Comparison of ENCODE assay signal across 17 mouse cellular contexts in the genomic region with DNA sequence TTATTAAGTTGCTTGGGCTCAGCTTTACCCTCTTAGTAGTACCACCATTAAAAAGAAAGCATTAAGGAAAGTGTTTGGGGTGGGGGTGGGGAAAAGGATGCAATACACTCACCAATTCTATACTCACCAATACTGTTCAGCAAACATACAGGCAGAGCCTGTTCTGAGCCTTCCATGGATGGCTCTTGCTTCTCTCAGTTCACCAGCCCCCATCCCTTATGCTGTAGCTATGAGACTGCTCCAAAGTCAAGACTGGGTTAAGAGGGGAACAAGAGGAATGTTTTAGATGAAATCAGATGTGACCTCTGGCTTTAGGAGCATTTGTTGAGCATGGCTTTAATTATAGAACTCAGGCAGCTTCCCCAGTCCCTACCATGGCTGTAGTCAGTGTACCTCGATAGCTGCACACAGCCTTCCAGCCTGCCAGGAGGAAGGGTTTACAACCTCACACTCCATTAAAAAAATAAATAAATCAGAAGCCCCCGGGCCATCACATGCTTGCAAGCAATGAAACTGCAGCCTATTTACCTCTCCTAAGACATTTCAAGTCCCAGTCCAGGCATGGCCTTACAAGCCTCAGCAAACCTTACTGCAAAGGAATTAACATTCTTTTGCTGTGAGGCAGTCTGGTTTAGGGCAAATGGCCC.
A peak's percentile ranks its signal among the peaks of the same experiment; 100 is the strongest.
DNase-seq lines count a peak whose midpoint lies in the region; ATAC-seq and TF ChIP-seq lines count a peak whose summit lies in the region.
"Had no signal": no experiment of that assay in that cellular context is flagged by ENCODE, and none has a peak within 500 bp of the region (broad histone marks: within the 10 kb centered on the region; RNA-seq: fewer than 3 reads in every experiment).

No protein-coding gene starts in this region.

- no peak for ATAC-seq in kidney, postnatal 0 days (replicated peaks; ENCODE audit: low FRiP score, low read depth)
- ATAC-seq in neural tube, embryonic 13.5 days (ENCODE audit: low read depth) = peak; percentile 43; the same call in 1 of the 2 replicates
- ATAC-seq in intestine, postnatal 0 days = no peak
- ATAC-seq: hindbrain, embryonic 16.5 days; midbrain, embryonic 15.5 days had no signal

- H3K27me3 ChIP-seq in kidney, postnatal 0 days (ENCODE audit: insufficient read depth, low read length) = no peaks in the 10 kb centered on the region
- no peaks in the 10 kb centered on the region for H3K27me3 ChIP-seq in neural tube, embryonic 13.5 days
- H3K27me3 ChIP-seq in intestine, postnatal 0 days (replicated peaks; ENCODE audit: control insufficient read depth, insufficient read depth, low read length) = no peaks in the 10 kb centered on the region
- H3K27me3 ChIP-seq: CH12.LX; midbrain, embryonic 15.5 days had no signal

- intact Hi-C loops in left cerebral cortex, adult 2 months (cut with DNase I) = no loop called here

- no peak overlapping the region for H3K4me3 ChIP-seq in kidney, postnatal 0 days (replicated peaks; ENCODE audit: low read depth, low read length)
- H3K4me3 ChIP-seq in neural tube, embryonic 13.5 days = no peak overlapping the region
- H3K4me3 ChIP-seq in intestine, postnatal 0 days (ENCODE audit: low read depth, low read length) = no peak overlapping the region
- H3K4me3 ChIP-seq in left cerebral cortex, adult 2 months = no peak overlapping the region
- H3K4me3 ChIP-seq: midbrain, embryonic 15.5 days had no signal

- no peak for TF ChIP-seq CTCF in kidney, postnatal 0 days (IDR thresholded peaks at IDR 0.05; ENCODE audit: low read depth)
- TF ChIP-seq CTCF in intestine, postnatal 0 days (IDR thresholded peaks at IDR 0.05; ENCODE audit: low read depth) = no peak
- no peak for TF ChIP-seq CTCF in left cerebral cortex, adult 2 months (IDR thresholded peaks at IDR 0.05)

- H3K4me1 ChIP-seq in kidney, postnatal 0 days (replicated peaks; ENCODE audit: insufficient read depth, low read length) = no peaks in the 10 kb centered on the region
- peaks cover 3% of the 10 kb centered on the region; the same call in 1 of the 2 replicates for H3K4me1 ChIP-seq in neural tube, embryonic 13.5 days (replicated peaks)
- H3K4me1 ChIP-seq in intestine, postnatal 0 days (replicated peaks; ENCODE audit: control insufficient read depth, insufficient read depth, low read length) = no peaks in the 10 kb centered on the region

- peak; percentile 29 for DNase-seq in kidney, postnatal 0 days (ENCODE audit: low spot score)
- DNase-seq in kidney, adult 18-20 months = no peak
- DNase-seq in embryo, embryonic 11.5 days (ENCODE audit: low read depth, low spot score) = peak; percentile 45
- DNase-seq in fibroblast of lung, adult 2 months (ENCODE audit: low read depth) = peak; percentile 45
- no peak for DNase-seq in lung, postnatal 10 days
- DNase-seq in left cerebral cortex, adult 2 months (ENCODE audit: extremely low spot score in 1 of 2, low spot score in 2 of 2) = no peak
- DNase-seq: cerebellum, adult 9-11 months; kidney, postnatal 14 days; layer of hippocampus, postnatal 36 days; lung, postnatal 36 days had no signal

- no peaks in the 10 kb centered on the region for H3K9me3 ChIP-seq in kidney, postnatal 0 days (replicated peaks; ENCODE audit: low read length)
- no peaks in the 10 kb centered on the region for H3K9me3 ChIP-seq in neural tube, embryonic 13.5 days
- no peaks in the 10 kb centered on the region for H3K9me3 ChIP-seq in intestine, postnatal 0 days (ENCODE audit: control insufficient read depth)
- H3K9me3 ChIP-seq: midbrain, embryonic 15.5 days had no signal

- no peaks in the 10 kb centered on the region for H3K36me3 ChIP-seq in kidney, postnatal 0 days (ENCODE audit: insufficient read depth, low read length)
- no peaks in the 10 kb centered on the region for H3K36me3 ChIP-seq in neural tube, embryonic 13.5 days
- H3K36me3 ChIP-seq in intestine, postnatal 0 days (ENCODE audit: control insufficient read depth, insufficient read depth) = no peaks in the 10 kb centered on the region
- H3K36me3 ChIP-seq: midbrain, embryonic 15.5 days had no signal

- H3K27ac ChIP-seq in kidney, postnatal 0 days = no peak overlapping the region
- 0 out of 2 replicates have a peak overlapping the region, but pooled peaks have one; percentile 4 for H3K27ac ChIP-seq in neural tube, embryonic 13.5 days (replicated peaks)
- H3K27ac ChIP-seq in intestine, postnatal 0 days (ENCODE audit: low read depth, low read length) = no peak overlapping the region
- H3K27ac ChIP-seq in left cerebral cortex, adult 2 months = no peak overlapping the region
- H3K27ac ChIP-seq: liver, embryonic 14.5 days; midbrain, embryonic 15.5 days; stomach, postnatal 0 days had no signal

- no peak overlapping the region for H3K4me2 ChIP-seq in kidney, postnatal 0 days (ENCODE audit: low read length)
- H3K4me2 ChIP-seq in neural tube, embryonic 13.5 days = no peak overlapping the region
- no peak overlapping the region for H3K4me2 ChIP-seq in intestine, postnatal 0 days (replicated peaks; ENCODE audit: low read depth)
- H3K4me2 ChIP-seq: midbrain, embryonic 15.5 days had no signal

- 8% methylated on average over 2 of the region's 2 CpGs for WGBS in kidney, postnatal 0 days
- 38% methylated on average over 2 of the region's 2 CpGs for WGBS in neural tube, embryonic 13.5 days
- WGBS in intestine, postnatal 0 days = 27% methylated on average over 2 of the region's 2 CpGs

- H3K9ac ChIP-seq in kidney, postnatal 0 days (ENCODE audit: low read depth, low read length) = no peak overlapping the region
- H3K9ac ChIP-seq in neural tube, embryonic 13.5 days = no peak overlapping the region
- H3K9ac ChIP-seq in intestine, postnatal 0 days (ENCODE audit: low read depth, low read length) = no peak overlapping the region
- H3K9ac ChIP-seq: liver, embryonic 14.5 days; midbrain, embryonic 15.5 days had no signal

Comparison
In these comparisons a context has a peak if more than half of its experiments do, and no peak if none do; other contexts are left out.
1. DNase-seq: peak in kidney, postnatal 0 days (single experiment), embryo, embryonic 11.5 days (single experiment) and fibroblast of lung, adult 2 months (single experiment); none in kidney, adult 18-20 months (single experiment), lung, postnatal 10 days (single experiment) and left cerebral cortex, adult 2 months (0 of 2).